Mouse (Mus musculus) brain, embryonic 14.5 days (tissue): ENCODE data around the gene Prpf6.

ENCODE experiments used
- CTCF ChIP-seq: fragments of 200-500 bp; IDR thresholded peaks from 2 replicates; pipeline ENCODE4 v1.5.1; 2012; ENCODE audit warnings: inconsistent platforms, mild to moderate bottlenecking, moderate library complexity, borderline replicate concordance; ENCODE audit not compliant: insufficient read depth, insufficient read length; ENCODE audit errors: extremely low read depth
- POLR2A ChIP-seq: fragments of 200-500 bp; IDR thresholded peaks from 2 replicates; pipeline ENCODE4 v1.6.1; 2012; ENCODE audit warnings: mild to moderate bottlenecking, inconsistent platforms, borderline replicate concordance; ENCODE audit not compliant: poor library complexity, insufficient read depth, insufficient read length, severe bottlenecking; ENCODE audit errors: extremely low read depth

DNA sequence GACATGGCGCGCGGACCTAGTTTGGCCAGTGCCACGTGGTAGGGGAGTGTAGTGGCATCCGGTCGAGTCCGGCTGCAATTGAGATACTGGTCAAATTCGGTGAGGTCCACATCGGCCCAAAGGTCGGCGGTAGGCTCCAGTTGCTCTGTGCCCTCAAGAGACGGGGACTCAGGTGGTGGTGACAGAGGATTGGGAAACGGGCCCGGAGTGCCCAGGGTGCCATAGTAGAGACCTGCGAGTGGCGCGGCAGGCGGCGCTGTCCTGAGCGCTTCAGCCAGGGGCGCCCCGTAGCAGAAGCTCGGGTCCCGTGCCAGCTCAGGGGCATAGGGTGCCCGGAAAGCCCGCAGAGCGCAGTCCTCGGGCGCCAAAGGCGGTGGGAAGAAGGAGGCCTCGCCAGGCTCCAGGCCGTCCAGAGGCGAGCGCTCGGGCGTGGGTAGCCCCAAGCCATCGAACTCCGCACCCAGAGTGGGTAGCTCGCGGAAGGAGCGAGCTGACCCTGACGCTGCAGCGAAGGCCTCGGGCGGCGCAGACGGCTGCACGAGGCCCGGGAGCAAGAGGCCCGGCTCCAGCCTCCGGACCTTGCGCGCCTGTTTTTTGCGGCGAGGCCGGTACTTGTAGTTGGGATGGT is 78.7 kb downstream of the Prpf6 start:
- TF ChIP-seq POLR2A (no peak), CTCF (no peak)
